Mouse (Mus musculus) adrenal gland, postnatal 4 days (tissue): ENCODE measurements around the gene Mcf2l. TPM values are rescaled to one million over a fixed set of nuclear protein-coding genes. Genes with fewer than 3 reads are reported as not detected.

ENCODE experiments used
- DNase-seq, 2 experiments: peaks; one replicate each; pipeline ENCODE4 v3.0.0; 2021 to 2022; ENCODE audit warnings: low spot score in 2 of 2, mixed read lengths in 2 of 2
- total RNA-seq, 2 experiments: library from RNA; stranded (reverse); gene quantifications; 2 replicates each; pipeline ENCODE4 v1.2.3; 2021

Mcf2l gene
- total RNA-seq, 2 experiments from 2014 or later = 37.7 to 49.5 TPM

- DNase-seq = no peak
These were observed 111.1 kb downstream of the Mcf2l start for GRCm38 (mm10) chr8:12984601-12985243.

- DNase-seq = no peak
These were observed 111.7 kb downstream of the Mcf2l start for GRCm38 (mm10) chr8:12985259-12985658.

- DNase-seq = no peak
These were observed 114.0 kb downstream of the Mcf2l start for GRCm38 (mm10) chr8:12987571-12987970.

DNA sequence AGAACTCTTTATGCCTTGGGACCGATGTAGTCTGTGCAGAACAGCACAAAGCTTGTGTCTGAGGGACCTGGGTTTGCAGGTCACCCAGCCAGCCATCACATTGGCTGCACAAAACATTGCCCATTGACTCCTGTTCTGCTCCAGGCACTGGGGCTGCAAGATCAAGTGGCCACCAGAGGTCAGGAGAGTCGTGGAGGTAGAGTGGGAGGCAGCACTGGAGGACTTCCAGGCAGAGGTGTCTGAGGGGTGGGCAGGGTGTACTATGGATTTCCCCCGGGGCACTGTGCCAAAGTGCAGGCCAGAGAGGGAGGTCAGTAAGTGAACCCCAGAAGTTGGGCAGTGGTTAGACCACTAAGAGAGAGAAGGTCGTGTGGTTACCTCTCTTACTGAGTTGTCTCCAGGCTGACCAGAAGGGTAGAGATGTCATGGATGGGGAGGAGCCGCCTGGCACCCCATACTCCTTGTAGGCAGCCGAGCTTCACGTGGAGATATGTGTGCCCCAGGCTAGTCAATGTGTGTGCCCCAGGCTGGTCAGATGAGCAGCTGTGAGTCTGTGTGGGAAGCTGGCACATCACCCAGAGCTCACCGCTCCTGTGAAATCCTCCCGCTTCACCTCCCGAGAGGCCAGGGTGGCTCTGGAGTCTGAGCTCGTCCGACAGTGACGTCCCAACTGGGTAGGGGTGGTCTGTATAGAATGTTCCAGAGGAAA lies 115.3 kb downstream of the Mcf2l start:
- DNase-seq = no peak

DNA sequence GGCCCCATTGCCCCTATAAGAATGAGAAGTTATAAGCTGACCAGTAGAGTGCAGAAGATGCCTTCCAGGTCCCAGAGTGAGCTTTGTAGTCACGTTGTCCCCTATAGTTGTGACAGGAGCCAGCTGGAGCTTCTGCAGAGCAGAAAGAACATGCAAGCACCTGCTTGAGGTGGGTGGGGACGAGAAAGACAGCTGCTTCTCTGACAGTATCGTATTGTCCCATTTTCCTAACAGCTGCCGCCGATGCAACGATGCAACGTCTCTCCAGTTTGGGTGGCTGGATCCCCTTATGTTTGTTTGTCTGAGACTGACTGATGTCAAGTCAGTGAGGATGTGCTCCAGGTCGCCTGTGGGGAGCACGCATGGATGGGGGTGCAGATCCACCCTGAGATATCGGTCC lies 117.8 kb downstream of the Mcf2l start:
- no peak for DNase-seq

DNA sequence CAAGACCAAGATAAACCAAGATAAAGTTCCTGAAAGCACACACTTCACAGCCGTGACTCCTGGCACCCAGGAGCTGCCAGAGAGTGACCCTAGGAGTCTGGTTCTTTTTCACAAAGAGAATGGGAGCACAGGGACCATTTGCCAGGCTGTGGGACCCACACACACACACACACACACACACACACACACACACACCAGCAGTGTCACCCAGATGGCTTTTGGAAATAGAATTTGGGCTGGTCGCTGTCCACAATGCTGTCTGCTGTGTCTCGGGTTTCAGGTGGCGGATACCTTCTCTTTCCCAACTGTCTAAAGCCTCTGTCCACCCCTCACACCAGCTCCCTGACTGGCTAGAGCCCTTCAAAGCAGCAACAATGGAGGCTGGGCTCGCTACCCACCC lies 120.9 kb downstream of the Mcf2l start:
- DNase-seq = no peak

GRCm38 (mm10) chr8:12995481-12995880 lies 121.9 kb downstream of the Mcf2l start:
- DNase-seq = peak in 1 of 2 experiments; percentile 13

- no peak for DNase-seq
These were observed 123.2 kb downstream of the Mcf2l start for GRCm38 (mm10) chr8:12996831-12997275.

GRCm38 (mm10) chr8:12998331-12998730 lies 124.7 kb downstream of the Mcf2l start:
- no peak for DNase-seq

- no peak for DNase-seq
These were observed 126.2 kb downstream of the Mcf2l start for GRCm38 (mm10) chr8:12999793-13000192.

DNA sequence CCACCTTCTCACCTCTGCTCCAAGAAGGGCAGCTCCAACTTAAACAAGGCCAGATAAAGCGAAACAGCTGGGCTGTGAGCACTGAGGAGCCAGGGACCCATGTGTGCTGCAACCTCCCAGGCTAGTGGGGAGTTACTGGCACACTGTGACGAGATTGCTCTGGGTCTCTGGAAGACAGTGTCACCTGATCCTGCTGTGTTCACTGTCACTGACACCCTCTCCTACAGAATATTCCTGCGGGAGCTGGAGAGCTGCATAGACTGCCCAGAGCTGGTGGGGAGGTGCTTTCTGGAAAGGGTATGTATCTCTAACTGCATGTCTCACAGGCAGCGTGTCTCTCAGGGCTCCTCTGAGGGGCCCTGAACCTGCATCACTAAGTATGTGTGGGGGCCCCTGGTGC lies 133.9 kb downstream of the Mcf2l start:
- DNase-seq = no peak

DNA sequence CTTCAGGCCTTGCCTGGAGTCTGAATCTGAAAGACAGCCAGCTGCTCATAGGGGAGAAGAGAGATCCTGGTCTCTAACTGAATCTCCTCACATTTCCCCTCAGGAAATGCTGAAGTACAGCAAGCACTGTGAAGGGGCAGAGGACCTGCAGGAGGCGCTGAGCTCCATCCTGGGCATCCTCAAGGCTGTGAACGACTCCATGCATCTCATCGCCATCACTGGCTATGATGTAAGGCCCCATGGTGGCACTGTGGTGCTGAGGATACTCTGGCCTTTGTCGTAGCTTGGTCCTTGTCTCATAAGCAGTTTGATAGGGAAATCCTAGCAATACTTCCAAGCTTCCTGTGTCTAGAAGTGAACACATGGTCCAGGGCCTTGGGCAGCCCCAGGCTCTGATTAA lies 136.7 kb downstream of the Mcf2l start:
- DNase-seq = no peak

DNA sequence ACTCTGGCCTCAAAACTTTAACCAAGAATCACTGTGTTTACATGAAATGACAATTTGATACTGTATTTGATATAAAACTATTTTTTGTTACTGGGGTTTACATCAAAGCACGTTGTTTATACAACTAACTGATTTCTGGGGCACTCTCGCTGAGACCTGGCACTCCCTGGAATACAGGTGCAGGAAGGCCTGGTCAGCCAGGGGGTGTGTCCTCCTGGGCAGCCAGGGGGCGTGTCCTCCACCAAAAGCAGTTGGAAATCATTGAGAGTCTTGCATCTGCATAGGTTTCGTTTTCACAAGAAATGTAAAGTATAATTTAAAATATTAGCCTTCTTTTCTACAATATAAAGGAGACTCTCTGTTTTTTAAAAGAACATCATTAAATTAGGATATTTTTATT lies 146.0 kb downstream of the Mcf2l start:
- DNase-seq = no peak

GRCm38 (mm10) chr8:13021830-13022229 lies 148.2 kb downstream of the Mcf2l start:
- no peak for DNase-seq

- DNase-seq = no peak
These were observed 152.1 kb downstream of the Mcf2l start, which contains the start of gene F7 for GRCm38 (mm10) chr8:13025487-13026224. F7 (plus strand) TSS chr8:13026034.

DNA sequence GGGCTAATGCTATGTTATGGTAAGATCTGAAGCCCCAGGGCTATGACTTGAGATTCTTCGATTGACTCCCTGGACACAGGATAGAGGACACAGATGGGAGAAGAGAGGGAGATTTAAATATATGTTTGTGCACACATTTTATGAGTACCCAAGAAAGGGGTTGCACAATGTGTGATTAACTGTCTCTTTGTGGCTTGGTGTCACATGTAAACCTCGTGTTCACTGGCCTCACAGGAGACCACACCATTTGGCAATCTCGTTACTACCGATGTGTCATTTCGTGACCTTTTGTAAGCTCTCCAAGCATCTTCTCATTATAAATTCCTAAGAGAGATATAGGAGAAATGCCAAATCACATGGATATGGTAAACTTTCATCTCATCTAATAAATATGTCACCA lies 154.0 kb downstream of the Mcf2l start:
- DNase-seq = no peak

- no peak for DNase-seq
These were observed 154.9 kb downstream of the Mcf2l start for GRCm38 (mm10) chr8:13028482-13028881.

- DNase-seq = no peak
These were observed 162.8 kb downstream of the Mcf2l start for GRCm38 (mm10) chr8:13036346-13036812.

DNA sequence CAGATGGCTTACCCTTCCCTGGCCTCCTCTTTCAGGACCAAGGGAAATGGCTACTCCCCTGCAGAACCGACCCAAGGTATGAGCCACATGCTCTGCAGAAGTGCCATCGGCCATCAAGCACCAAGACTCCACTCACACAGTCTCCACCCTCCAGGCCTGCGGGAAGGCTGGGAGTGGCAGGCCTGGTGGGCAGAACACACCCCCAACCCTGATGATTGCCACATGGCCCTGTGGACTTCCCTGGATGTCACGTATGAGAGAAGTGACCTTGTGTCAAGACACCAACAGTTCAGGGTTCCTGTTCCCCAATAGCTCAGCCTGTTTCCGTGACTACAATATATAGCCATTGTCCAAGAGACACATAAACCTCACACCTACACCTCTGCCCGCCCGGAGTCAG lies 163.4 kb downstream of the Mcf2l start, which contains the start of gene F10:
Gene F10, plus strand, starts transcription at position 294 of the 400 bp plus-strand sequence.
- DNase-seq = no peak

GRCm38 (mm10) chr8:13037569-13037968 lies 164.0 kb downstream of the Mcf2l start:
- no peak for DNase-seq

- DNase-seq = no peak
These were observed 165.4 kb downstream of the Mcf2l start for GRCm38 (mm10) chr8:13039054-13039453.

DNA sequence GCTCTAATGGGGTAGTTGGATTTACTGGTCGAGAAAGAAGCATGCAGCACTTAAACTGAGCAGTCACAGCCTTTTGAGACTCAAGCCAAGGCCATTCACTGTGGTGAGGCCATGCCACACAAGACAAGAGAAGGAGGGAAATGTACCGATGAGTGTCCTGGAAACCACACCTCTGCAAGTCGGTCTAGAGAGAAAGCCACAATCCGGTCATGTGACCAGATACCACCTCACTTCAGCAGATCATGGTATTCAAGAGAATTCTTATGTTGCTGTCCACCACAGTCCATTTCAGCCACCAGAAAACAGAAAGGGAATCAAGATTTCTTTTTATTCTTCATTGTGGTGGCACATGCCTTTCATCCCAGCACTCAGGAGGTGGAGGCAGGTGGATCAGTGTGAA lies 167.9 kb downstream of the Mcf2l start:
- no peak for DNase-seq
